Mouse (Mus musculus): Measurements from ENCODE around the gene Ndrg4.

The Ndrg4 gene

GRCm38 (mm10) chr8:95688073-95688672 lies 11.4 kb downstream of the Ndrg4 start:
- DNase-seq: peak; percentile 58 to 68

GRCm38 (mm10) chr8:95690929-95691541 lies 14.3 kb downstream of the Ndrg4 start:
- DNase-seq: no peak

- no peak for DNase-seq
Measured at GRCm38 (mm10) chr8:95694631-95695030, 17.9 kb downstream of the Ndrg4 start.

- DNase-seq: no peak
Measured at GRCm38 (mm10) chr8:95696661-95697060, 19.9 kb downstream of the Ndrg4 start.

- DNase-seq: peak; percentile 42 to 56
Measured at GRCm38 (mm10) chr8:95697128-95697527, 20.3 kb downstream of the Ndrg4 start.

- no peak for DNase-seq
Measured at GRCm38 (mm10) chr8:95698179-95698578, 21.4 kb downstream of the Ndrg4 start.

- no peak for DNase-seq
Measured at GRCm38 (mm10) chr8:95700282-95700681, 23.5 kb downstream of the Ndrg4 start.

- no peak for DNase-seq
Measured at GRCm38 (mm10) chr8:95701809-95702208, 25.0 kb downstream of the Ndrg4 start.

- DNase-seq: peak; percentile 56 to 60
Measured at GRCm38 (mm10) chr8:95702480-95703446, 26.0 kb downstream of the Ndrg4 start.

- no peak for DNase-seq
Measured at GRCm38 (mm10) chr8:95703461-95704260, 26.9 kb downstream of the Ndrg4 start.

- no peak for DNase-seq
Measured at GRCm38 (mm10) chr8:95704538-95704937, 27.8 kb downstream of the Ndrg4 start.

GRCm38 (mm10) chr8:95709579-95709978 lies 32.8 kb downstream of the Ndrg4 start:
- DNase-seq: no peak

GRCm38 (mm10) chr8:95711029-95711428 lies 34.2 kb downstream of the Ndrg4 start:
- no peak for DNase-seq

- no peak for DNase-seq
Measured at GRCm38 (mm10) chr8:95712395-95712794, 35.6 kb downstream of the Ndrg4 start.

- peak; percentile 67 to 72 for DNase-seq
Measured at GRCm38 (mm10) chr8:95713100-95714010, 36.6 kb downstream of the Ndrg4 start.

GRCm38 (mm10) chr8:95714367-95714766 lies 37.6 kb downstream of the Ndrg4 start:
- no peak for DNase-seq

GRCm38 (mm10) chr8:95714837-95715413 lies 38.1 kb downstream of the Ndrg4 start:
- DNase-seq: no peak

- peak; percentile 86 to 89 for DNase-seq
Measured at GRCm38 (mm10) chr8:95715676-95716531, 39.1 kb downstream of the Ndrg4 start, which contains the start of gene Setd6. Setd6 (plus strand) TSS chr8:95715881.

- DNase-seq: no peak
Measured at GRCm38 (mm10) chr8:95716546-95717335, 40.0 kb downstream of the Ndrg4 start.

Measured in lung, adult 18-20 months (tissue).